8 mouse cellular contexts compared by ENCODE assay signal in genomic region chr11:24076127-24076650, GRCm38 (mm10). TPM values are rescaled to one million over a fixed set of nuclear protein-coding genes. Genes with fewer than 3 reads are reported as not detected.
DNase-seq lines count a peak whose midpoint lies in the region; ATAC-seq and TF ChIP-seq lines count a peak whose summit lies in the region.

No protein-coding gene starts in this region.

- TF ChIP-seq POLR2A in lung, adult 2 months (IDR thresholded peaks at IDR 0.05; ENCODE audit: borderline replicate concordance, extremely low read depth, low read depth, low read length), result no peak
- TF ChIP-seq POLR2A in testis, adult 2 months (IDR thresholded peaks at IDR 0.05; ENCODE audit: control insufficient read depth, low read depth, low read length), result no peak

- no peaks in the 10 kb centered on the region for H3K27me3 ChIP-seq in embryonic facial prominence, embryonic 15.5 days
- peaks cover 15% of the 10 kb centered on the region for H3K27me3 ChIP-seq in heart, embryonic 15.5 days
- H3K27me3 ChIP-seq in neural tube, embryonic 13.5 days, result no peaks in the 10 kb centered on the region
- H3K27me3 ChIP-seq in testis, adult 2 months (ENCODE audit: control insufficient read depth, insufficient read depth, low read length), result peaks cover 18% of the 10 kb centered on the region

- no peaks in the 10 kb centered on the region for H3K36me3 ChIP-seq in embryonic facial prominence, embryonic 15.5 days
- H3K36me3 ChIP-seq in heart, embryonic 15.5 days, result no peaks in the 10 kb centered on the region
- H3K36me3 ChIP-seq in neural tube, embryonic 13.5 days, result no peaks in the 10 kb centered on the region
- no peaks in the 10 kb centered on the region for H3K36me3 ChIP-seq in testis, adult 2 months (ENCODE audit: control insufficient read depth, insufficient read depth, low read length)

- peaks cover 26% of the 10 kb centered on the region for H3K4me1 ChIP-seq in embryonic facial prominence, embryonic 15.5 days
- H3K4me1 ChIP-seq in heart, embryonic 15.5 days (replicated peaks), result peaks cover 30% of the 10 kb centered on the region
- 0 out of 2 replicates have a peak, but pooled peaks cover 4% of the 10 kb centered on the region for H3K4me1 ChIP-seq in lung, adult 2 months (ENCODE audit: control insufficient read depth, insufficient read depth, low read length)
- peaks cover 32% of the 10 kb centered on the region for H3K4me1 ChIP-seq in neural tube, embryonic 13.5 days (replicated peaks)
- H3K4me1 ChIP-seq in testis, adult 2 months (ENCODE audit: control insufficient read depth, insufficient read depth, low read length), result peaks cover 37% of the 10 kb centered on the region

- H3K27ac ChIP-seq in embryonic facial prominence, embryonic 15.5 days (replicated peaks), result peak overlapping the region; percentile 98
- H3K27ac ChIP-seq in heart, embryonic 15.5 days, result peak overlapping the region; percentile 92
- peak overlapping the region; percentile 99 for H3K27ac ChIP-seq in neural tube, embryonic 13.5 days (replicated peaks)
- H3K27ac ChIP-seq in testis, adult 2 months (ENCODE audit: control insufficient read depth, insufficient read depth, low read depth, low read length), result no peak overlapping the region

- H3K9ac ChIP-seq in embryonic facial prominence, embryonic 15.5 days, result peak overlapping the region; percentile 61
- peak overlapping the region; percentile 64 for H3K9ac ChIP-seq in heart, embryonic 15.5 days
- peak overlapping the region; percentile 98 for H3K9ac ChIP-seq in neural tube, embryonic 13.5 days

- DNase-seq in urinary bladder, postnatal 14 days (ENCODE audit: low spot score), result peak; percentile 35
- DNase-seq in urinary bladder, adult 2 months (ENCODE audit: low spot score), result no peak
- DNase-seq in layer of hippocampus, adult 18-20 months (ENCODE audit: low spot score in 2 of 2), result peak; percentile 81 to 89
- peak; percentile 28 for DNase-seq in lung, adult 2 months

- H3K9me3 ChIP-seq in embryonic facial prominence, embryonic 15.5 days (replicated peaks), result no peaks in the 10 kb centered on the region
- H3K9me3 ChIP-seq in heart, embryonic 15.5 days (replicated peaks), result no peaks in the 10 kb centered on the region
- H3K9me3 ChIP-seq in neural tube, embryonic 13.5 days, result no peaks in the 10 kb centered on the region

- no peak for TF ChIP-seq CTCF in lung, adult 2 months (IDR thresholded peaks at IDR 0.05; ENCODE audit: insufficient read depth, low read length)
- no peak for TF ChIP-seq CTCF in testis, adult 2 months (IDR thresholded peaks at IDR 0.05; ENCODE audit: control insufficient read depth, insufficient read depth, insufficient replicate concordance, low read depth, low read length)

- peak overlapping the region; percentile 95 for H3K4me2 ChIP-seq in embryonic facial prominence, embryonic 15.5 days (replicated peaks)
- peak overlapping the region; percentile 89 for H3K4me2 ChIP-seq in heart, embryonic 15.5 days
- H3K4me2 ChIP-seq in neural tube, embryonic 13.5 days, result peak overlapping the region; percentile 78

- WGBS in embryonic facial prominence, embryonic 15.5 days, result under 1% methylated on average over 32 of the region's 32 CpGs
- under 1% methylated on average over 31 of the region's 32 CpGs for WGBS in heart, embryonic 15.5 days
- WGBS in lung, adult 2 months, result under 1% methylated on average over 32 of the region's 32 CpGs
- WGBS in neural tube, embryonic 13.5 days, result under 1% methylated on average over 32 of the region's 32 CpGs

- no peak for ATAC-seq in embryonic facial prominence, embryonic 15.5 days (ENCODE audit: insufficient number of reproducible peaks, low FRiP score, low TSS enrichment, low read depth)
- ATAC-seq in heart, embryonic 15.5 days (replicated peaks; ENCODE audit: insufficient number of reproducible peaks, insufficient read depth, low FRiP score, low read depth), result no peak
- ATAC-seq in neural tube, embryonic 13.5 days (ENCODE audit: low read depth), result peak; percentile 17; the same call in 1 of the 2 replicates

- peak overlapping the region; percentile 56 for H3K4me3 ChIP-seq in embryonic facial prominence, embryonic 15.5 days (replicated peaks)
- H3K4me3 ChIP-seq in heart, embryonic 15.5 days, result peak overlapping the region; percentile 62
- peak overlapping the region; percentile 64 for H3K4me3 ChIP-seq in lung, adult 2 months (replicated peaks; ENCODE audit: extremely low read depth, low read depth, low read length)
- H3K4me3 ChIP-seq in neural tube, embryonic 13.5 days, result peak overlapping the region; percentile 81
- H3K4me3 ChIP-seq in testis, adult 2 months (ENCODE audit: control insufficient read depth, low read depth, low read length), result peak overlapping the region; percentile 73

RNA-seq across cellular contexts. Expression of gene A830031A19Rik, which starts 1.3 kb away (rescaled TPM):
- polyA plus RNA-seq in urinary bladder, adult 2 months (2012; rRNA removed), result not detected in 2 replicates
- not detected in 2 replicates for polyA plus RNA-seq in embryonic facial prominence, embryonic 15.5 days (2015; fragmentation: Nextera tagmentation; extraction: Ambion mirVana)
- polyA plus RNA-seq in heart, embryonic 15.5 days (2015; fragmentation: Nextera tagmentation; extraction: Ambion mirVana), result not detected in 2 replicates
- total RNA-seq in layer of hippocampus, adult 18-20 months (2021), result 1 to 10 TPM; 1.0 to 1.5 TPM
- not detected in 2 replicates for polyA plus RNA-seq in lung, adult 2 months (2012; rRNA removed)
- not detected in 2 replicates for polyA plus RNA-seq in neural tube, embryonic 13.5 days (2015; fragmentation: Nextera tagmentation; extraction: Ambion mirVana)
- not detected in 2 replicates for polyA plus RNA-seq in testis, adult 2 months (2012; rRNA removed)

RNA-seq across cellular contexts. Expression of gene Bcl11a, which starts 1.7 kb away (rescaled TPM):
- polyA plus RNA-seq in urinary bladder, adult 2 months (2012; rRNA removed), result 1.3 and 2.4 TPM in 2 replicates
- polyA plus RNA-seq in embryonic facial prominence, embryonic 15.5 days (2015; fragmentation: Nextera tagmentation; extraction: Ambion mirVana), result 41.7 and 43.0 TPM in 2 replicates
- 14.0 and 15.5 TPM in 2 replicates for polyA plus RNA-seq in heart, embryonic 15.5 days (2015; fragmentation: Nextera tagmentation; extraction: Ambion mirVana)
- 100 to 1,000 TPM in 1 of 2 experiments, 10 to 100 TPM in 1; 98.5 to 108 TPM for total RNA-seq in layer of hippocampus, adult 18-20 months (2021)
- polyA plus RNA-seq in lung, adult 2 months (2012; rRNA removed), result 0.96 and 1.5 TPM in 2 replicates
- polyA plus RNA-seq in neural tube, embryonic 13.5 days (2015; fragmentation: Nextera tagmentation; extraction: Ambion mirVana), result 125 and 131 TPM in 2 replicates
- polyA plus RNA-seq in testis, adult 2 months (2012; rRNA removed), result 6.5 and 6.6 TPM in 2 replicates
